Mouse (Mus musculus) MEL (cell line): ENCODE measurements around the gene Cxcl17. TPM values are rescaled to one million over a fixed set of nuclear protein-coding genes. Genes with fewer than 3 reads are reported as not detected.

Experiments
- DNase-seq: peaks from one replicate; pipeline ENCODE4 v3.0.0; 2011; ENCODE audit warnings: low read depth, low spot score
- H3K27ac ChIP-seq: 2 replicates; pipeline ENCODE4 v1.5.1; 2012; ENCODE audit warnings: low read depth, mild to moderate bottlenecking, control low read depth, low read length, moderate library complexity; ENCODE audit not compliant: control insufficient read depth
- H3K27me3 ChIP-seq, 2 experiments: fragments of 150-350 bp in 1 of 2; sonication (generic) in 1 of 2; 2 replicates each; pipeline ENCODE4 v1.6.1; 2012; ENCODE audit warnings: low read length in 2 of 2, mild to moderate bottlenecking in 2 of 2, improper control_type of control experiment in 1 of 2, moderate library complexity in 1 of 2; ENCODE audit not compliant: insufficient read depth in 2 of 2, control insufficient read depth in 1 of 2
- H3K36me3 ChIP-seq, 2 experiments: 2 replicates each; pipeline ENCODE4 v1.6.1; 2012 to 2014; ENCODE audit warnings: low read length in 2 of 2, improper control_type of control experiment in 1 of 2, inconsistent platforms in 1 of 2, mild to moderate bottlenecking in 1 of 2; ENCODE audit not compliant: insufficient read depth in 2 of 2, control insufficient read depth in 1 of 2
- H3K4me1 ChIP-seq, 2 experiments: fragments of 150-350 bp in 1 of 2; sonication (generic) in 1 of 2; 2 replicates each; pipeline ENCODE4 v1.6.1; 2012; ENCODE audit warnings: low read length in 2 of 2, improper control_type of control experiment in 1 of 2, mild to moderate bottlenecking in 1 of 2; ENCODE audit not compliant: insufficient read depth in 2 of 2, control insufficient read depth in 1 of 2
- H3K4me3 ChIP-seq, 2 experiments: fragments of 150-350 bp in 1 of 2; sonication (generic) in 1 of 2; 2 replicates each; pipeline ENCODE4 v1.5.1; 2012; ENCODE audit warnings: low read depth in 2 of 2, low read length in 2 of 2, mild to moderate bottlenecking in 2 of 2, moderate library complexity in 2 of 2, control low read depth in 1 of 2, improper control_type of control experiment in 1 of 2; ENCODE audit not compliant: control insufficient read depth in 1 of 2, insufficient read depth in 1 of 2
- H3K79me2 ChIP-seq: 2 replicates; pipeline ENCODE4 v1.6.1; 2012; ENCODE audit warnings: mild to moderate bottlenecking, low read length, moderate library complexity; ENCODE audit not compliant: control insufficient read depth, poor library complexity, insufficient read depth
- H3K9ac ChIP-seq: 2 replicates; pipeline ENCODE4 v1.6.1; 2012; ENCODE audit warnings: low read depth, mild to moderate bottlenecking, control low read depth, low read length, moderate library complexity; ENCODE audit not compliant: control insufficient read depth, poor library complexity, severe bottlenecking
- H3K9me3 ChIP-seq: fragments of 150-350 bp; sonication (generic); replicated peaks from 2 replicates; pipeline ENCODE4 v1.6.1; 2012; ENCODE audit warnings: mild to moderate bottlenecking, low read length, improper control_type of control experiment, moderate library complexity; ENCODE audit not compliant: insufficient read depth
- CHD1 ChIP-seq: IDR thresholded peaks from 2 replicates; pipeline ENCODE4 v1.6.1; 2012; ENCODE audit warnings: low read depth, mild to moderate bottlenecking, inconsistent platforms, low read length, improper control_type of control experiment
- CHD2 ChIP-seq: IDR thresholded peaks from 2 replicates; pipeline ENCODE4 v1.6.1; 2011; ENCODE audit warnings: low read length, improper control_type of control experiment
- ELF1 ChIP-seq: IDR thresholded peaks from 2 replicates; pipeline ENCODE4 v1.6.1; 2014; ENCODE audit warnings: low read depth, mild to moderate bottlenecking, inconsistent platforms, low read length, improper control_type of control experiment, moderate library complexity
- POLR2A ChIP-seq, 2 experiments: IDR thresholded peaks; 2 replicates each; pipeline ENCODE4 v1.6.1; 2011 to 2012; ENCODE audit warnings: low read length in 2 of 2, mild to moderate bottlenecking in 2 of 2, control low read depth in 1 of 2, improper control_type of control experiment in 1 of 2, low read depth in 1 of 2, moderate library complexity in 1 of 2; ENCODE audit not compliant: control insufficient read depth in 1 of 2, insufficient read depth in 1 of 2, poor library complexity in 1 of 2
- POLR2AphosphoS2 ChIP-seq: IDR thresholded peaks from 2 replicates; pipeline ENCODE4 v1.6.1; 2011; ENCODE audit warnings: low read length, improper control_type of control experiment
- RCOR1 ChIP-seq: IDR thresholded peaks from 2 replicates; pipeline ENCODE4 v1.6.1; 2012; ENCODE audit warnings: low read depth, mild to moderate bottlenecking, inconsistent platforms, low read length, improper control_type of control experiment
- TCF12 ChIP-seq: IDR thresholded peaks from 2 replicates; pipeline ENCODE4 v1.6.1; 2014; ENCODE audit warnings: low read depth, mild to moderate bottlenecking, inconsistent platforms, low read length, improper control_type of control experiment, moderate library complexity
- ZMIZ1 ChIP-seq: IDR thresholded peaks from 2 replicates; pipeline ENCODE4 v1.6.1; 2012; ENCODE audit warnings: low read depth, mild to moderate bottlenecking, inconsistent platforms, low read length, improper control_type of control experiment, moderate library complexity
- polyA plus RNA-seq, 2 experiments: library from polyadenylated mRNA; stranded (reverse) in 1 of 2; unstranded in 1 of 2; fragments of >175 nt in 1 of 2; fragments of >200 nt in 1 of 2; gene quantifications; 2 replicates each; pipeline versions ENCODE4 v1.2.1 to v1.2.4; 2012; ENCODE audit warnings: low replicate concordance in 2 of 2, low read depth in 1 of 2; ENCODE audit not compliant: insufficient read length in 2 of 2, insufficient read depth in 1 of 2, missing spikeins in 1 of 2
- total RNA-seq: library from RNA; depleted of rRNA; stranded (reverse); fragments of 300-350 nt; gene quantifications from 2 replicates; pipeline ENCODE4 v1.2.3, GENCODE M21; 2012

The Cxcl17 gene
- total and polyA plus RNA-seq, 3 experiments = not detected

GRCm38 (mm10) chr7:25452103-25452502, 39.4 kb upstream of the Cxcl17 start:
- Histone ChIP-seq H3K4me3 (no peak overlapping the region), H3K9me3 (no peaks in the 10 kb centered on the region), H3K36me3 (no peaks in the 10 kb centered on the region), H3K27me3 (no peaks in the 10 kb centered on the region), H3K79me2 (no peaks in the 10 kb centered on the region), H3K4me1 (no peaks in the 10 kb centered on the region), H3K9ac (no peak overlapping the region), H3K27ac (no peak overlapping the region)
- no peak for TF ChIP-seq CHD2
- TF ChIP-seq RCOR1 = no peak
- TF ChIP-seq TCF12 = no peak
- no peak for TF ChIP-seq POLR2A (IDR thresholded peaks at IDR 0.05; ENCODE audit: control insufficient read depth in 1 of 2, insufficient read depth in 1 of 2, low read depth in 1 of 2, low read length in 2 of 2, poor library complexity in 1 of 2)
- DNase-seq = no peak

- H3K27me3 ChIP-seq = no peaks in the 10 kb centered on the region
- no peaks in the 10 kb centered on the region for H3K9me3 ChIP-seq
- H3K27ac ChIP-seq = no peak overlapping the region
- no peaks in the 10 kb centered on the region for H3K36me3 ChIP-seq
- no peak overlapping the region for H3K9ac ChIP-seq
- TF ChIP-seq ELF1 = no peak
- TF ChIP-seq CHD1 = no peak
- TF ChIP-seq POLR2AphosphoS2 = no peak
- TF ChIP-seq, all 39 proteins: peak for 0
- no peaks in the 10 kb centered on the region for H3K4me1 ChIP-seq
- no peak for DNase-seq
- H3K4me3 ChIP-seq = no peak overlapping the region
- no peaks in the 10 kb centered on the region for H3K79me2 ChIP-seq
Observed at GRCm38 (mm10) chr7:25449913-25450890, 37.5 kb upstream of the Cxcl17 start.

GRCm38 (mm10) chr7:25440816-25441153, 28.1 kb upstream of the Cxcl17 start:
- H3K36me3 ChIP-seq = no peaks in the 10 kb centered on the region
- DNase-seq = no peak
- H3K4me3 ChIP-seq = no peak overlapping the region
- H3K27ac ChIP-seq = no peak overlapping the region
- no peaks in the 10 kb centered on the region for H3K9me3 ChIP-seq
- H3K27me3 ChIP-seq = no peaks in the 10 kb centered on the region
- H3K4me1 ChIP-seq = no peaks in the 10 kb centered on the region
- no peak overlapping the region for H3K9ac ChIP-seq
- no peak for TF ChIP-seq ZMIZ1
- no peaks in the 10 kb centered on the region for H3K79me2 ChIP-seq
